Mouse (Mus musculus) G1E (cell line): ENCODE measurements at regions not wholly inside any gene's neighbourhood (a gene's known extent, or its start where the extent isn't known, plus 50 kb on each side); places are given as distances from the start of the nearest gene placed in this dataset.

Experiments
- CTCF ChIP-seq: IDR thresholded peaks from 2 replicates; pipeline ENCODE4 v1.5.1; 2012; ENCODE audit warnings: low read depth, low read length, inconsistent platforms, mixed read lengths
- GATA1 ChIP-seq: IDR thresholded peaks from 2 replicates; pipeline ENCODE4 v1.6.1; 2012; ENCODE audit warnings: borderline replicate concordance, low read length, inconsistent platforms, mixed read lengths
- POLR2AphosphoS5 ChIP-seq: IDR thresholded peaks from 2 replicates; pipeline ENCODE4 v1.6.1; 2012; ENCODE audit warnings: low read depth, low read length, inconsistent platforms; ENCODE audit not compliant: insufficient replicate concordance
- TAL1 ChIP-seq: conservative IDR thresholded peaks from 2 replicates; pipeline ENCODE4 v1.6.1; 2012; ENCODE audit warnings: low read depth, low read length, inconsistent platforms, mixed read lengths

GRCm38 (mm10) chr15:56336449-56336848 lies 1141.0 kb downstream of the Slc22a22 start:
- TF ChIP-seq CTCF (0 out of 2 replicates have a peak, but pooled peaks have one; percentile 12), POLR2AphosphoS5 (no peak), TAL1 (no peak), GATA1 (no peak)
